Mouse (Mus musculus): Measurements from ENCODE around the gene Tle4.

- TF ChIP-seq POLR2A (IDR thresholded peaks at IDR 0.05; ENCODE audit: insufficient read depth, low read depth, low read length): no peak
- TF ChIP-seq CTCF (IDR thresholded peaks at IDR 0.05): no peak
- no peak for TF ChIP-seq EP300 (IDR thresholded peaks at IDR 0.05; ENCODE audit: insufficient read depth, low read depth, low read length)
Observed at GRCm38 (mm10) chr19:14520098-14520802, 77.6 kb downstream of the Tle4 start.

Measured in heart, adult 2 months (tissue).